Mouse (Mus musculus) T-helper 1 cell (primary cell): Measurements from ENCODE around the gene Xaf1.

Experiments used
- in situ Hi-C: fragments of 300-600 bp; cut with MboI, MseI; formaldehyde crosslinking; loops from one replicate; pipeline ENCODE4 v1.15.1; 2025; ENCODE audit warnings: high pct_unique_total_duplicates

Gene Xaf1

GRCm38 (mm10) chr11:72301334-72301733 is at the start of gene Xaf1:
Gene Xaf1, plus strand, starts transcription at chr11:72301629.
- in situ Hi-C loops, result loop anchor here (5.0 kb wide), 1 partner anchor 84 kb away; the partner anchor contains the start of gene Med31

- in situ Hi-C loops, result no loop called here
Observed at GRCm38 (mm10) chr11:72255629-72256028, 45.8 kb upstream of the Xaf1 start.

- in situ Hi-C loops, result no loop called here
Observed at GRCm38 (mm10) chr11:72256441-72256840, 45.0 kb upstream of the Xaf1 start.

GRCm38 (mm10) chr11:72265483-72265882 is 35.9 kb upstream of the Xaf1 start:
- in situ Hi-C loops, result no loop called here

GRCm38 (mm10) chr11:72266207-72266959 is 35.0 kb upstream of the Xaf1 start:
- in situ Hi-C loops, result no loop called here

GRCm38 (mm10) chr11:72266960-72267560 is 34.4 kb upstream of the Xaf1 start, which contains the start of gene Slc13a5:
Gene Slc13a5, minus strand, starts transcription at chr11:72267222.
- in situ Hi-C loops, result no loop called here

GRCm38 (mm10) chr11:72271761-72272160 is 29.7 kb upstream of the Xaf1 start:
- in situ Hi-C loops, result no loop called here

GRCm38 (mm10) chr11:72273341-72273740 is 28.1 kb upstream of the Xaf1 start:
- in situ Hi-C loops, result no loop called here

GRCm38 (mm10) chr11:72281143-72281851 is 20.1 kb upstream of the Xaf1 start:
- in situ Hi-C loops, result no loop called here

GRCm38 (mm10) chr11:72281852-72282400 is 19.5 kb upstream of the Xaf1 start:
- in situ Hi-C loops, result no loop called here

- in situ Hi-C loops, result no loop called here
Observed at GRCm38 (mm10) chr11:72283486-72284224, 17.8 kb upstream of the Xaf1 start.

GRCm38 (mm10) chr11:72284532-72285182 is 16.8 kb upstream of the Xaf1 start:
- in situ Hi-C loops, result no loop called here

- in situ Hi-C loops, result no loop called here
Observed at GRCm38 (mm10) chr11:72285971-72286480, 15.4 kb upstream of the Xaf1 start.

- in situ Hi-C loops, result no loop called here
Observed at GRCm38 (mm10) chr11:72286651-72287050, 14.8 kb upstream of the Xaf1 start.

- in situ Hi-C loops, result no loop called here
Observed at GRCm38 (mm10) chr11:72287126-72287525, 14.3 kb upstream of the Xaf1 start.

- in situ Hi-C loops, result no loop called here
Observed at GRCm38 (mm10) chr11:72287543-72287942, 13.9 kb upstream of the Xaf1 start.

GRCm38 (mm10) chr11:72293116-72293515 is 8.3 kb upstream of the Xaf1 start:
- in situ Hi-C loops, result no loop called here

- in situ Hi-C loops, result loop anchor here (5.0 kb wide), 1 partner anchor 85 kb away; the partner anchor contains the start of gene Med31
Observed at GRCm38 (mm10) chr11:72302230-72302629, 801 bp downstream of the Xaf1 start.

GRCm38 (mm10) chr11:72307461-72307860 is 6.0 kb downstream of the Xaf1 start:
- in situ Hi-C loops, result no loop called here

- in situ Hi-C loops, result no loop called here
Observed at GRCm38 (mm10) chr11:72308982-72309381, 7.6 kb downstream of the Xaf1 start.

GRCm38 (mm10) chr11:72310491-72310890 is 9.1 kb downstream of the Xaf1 start:
- in situ Hi-C loops, result no loop called here
